Mouse (Mus musculus) retina, postnatal 7 days (tissue): ENCODE results near the gene Rragd.
"Not testable (repeated sequence)": the region's sequence is repeated elsewhere in the genome, so short reads cannot be mapped to it uniquely, and the experiment has no call there.

Experiments used
- DNase-seq: peaks from one replicate; pipeline ENCODE4 v3.0.0-alpha.2; 2012; ENCODE audit warnings: low read depth, low spot score

Gene Rragd

GRCm38 (mm10) chr4:32982716-32983175 is at the start of gene Rragd:
TSS of gene Rragd (plus strand) at chr4:32983037.
- no peak for DNase-seq

GRCm38 (mm10) chr4:32936762-32937341 is 46.0 kb upstream of the Rragd start:
- DNase-seq, result no peak

GRCm38 (mm10) chr4:32939521-32939920 is 43.3 kb upstream of the Rragd start:
- no peak for DNase-seq

GRCm38 (mm10) chr4:32939964-32940363 is 42.9 kb upstream of the Rragd start:
- no peak for DNase-seq

- no peak for DNase-seq
Measured at GRCm38 (mm10) chr4:32940984-32941383, 41.9 kb upstream of the Rragd start.

GRCm38 (mm10) chr4:32947631-32948030 is 35.2 kb upstream of the Rragd start:
- DNase-seq, result no peak

GRCm38 (mm10) chr4:32948696-32949095 is 34.1 kb upstream of the Rragd start:
- no peak for DNase-seq

- DNase-seq, result peak; percentile 78
Measured at GRCm38 (mm10) chr4:32950356-32951034, 32.3 kb upstream of the Rragd start, which contains the start of gene Ankrd6. TSS of gene Ankrd6 (minus strand) at chr4:32950841.

- DNase-seq, result no peak
Measured at GRCm38 (mm10) chr4:32951035-32951940, 31.5 kb upstream of the Rragd start.

- DNase-seq, result no peak
Measured at GRCm38 (mm10) chr4:32952681-32953080, 30.2 kb upstream of the Rragd start.

- no peak for DNase-seq
Measured at GRCm38 (mm10) chr4:32956423-32956822, 26.4 kb upstream of the Rragd start.

- DNase-seq, result no peak
Measured at GRCm38 (mm10) chr4:32961394-32961793, 21.4 kb upstream of the Rragd start.

GRCm38 (mm10) chr4:32964619-32965018 is 18.2 kb upstream of the Rragd start:
- DNase-seq, result not testable (repeated sequence)

- DNase-seq, result no peak
Measured at GRCm38 (mm10) chr4:32977331-32977730, 5.5 kb upstream of the Rragd start.

GRCm38 (mm10) chr4:32980061-32980460 is 2.8 kb upstream of the Rragd start:
- no peak for DNase-seq

- no peak for DNase-seq
Measured at GRCm38 (mm10) chr4:32981617-32982016, 1.2 kb upstream of the Rragd start.

GRCm38 (mm10) chr4:32982041-32982715 is 659 bp upstream of the Rragd start:
- no peak for DNase-seq

GRCm38 (mm10) chr4:32983176-32984155 is 629 bp downstream of the Rragd start:
- peak; percentile 52 for DNase-seq

- DNase-seq, result no peak
Measured at GRCm38 (mm10) chr4:32984242-32984641, 1.4 kb downstream of the Rragd start.
